Mouse (Mus musculus) lung, postnatal 0 days (tissue): ENCODE results near the gene Gm11361. TPM values are rescaled to one million over a fixed set of nuclear protein-coding genes. Genes with fewer than 3 reads are reported as not detected.

Source experiments
- ATAC-seq: fragments of 200-750 bp; cut with Nextera tagmentation; 2 replicates; pipeline ENCODE4 v1.8.0; 2017; ENCODE audit warnings: moderate library complexity
- DNase-seq: peaks from one replicate; pipeline ENCODE4 v3.0.0-alpha.2; 2016; ENCODE audit warnings: low spot score
- H3K27ac ChIP-seq: fragments of 300-500 bp; sonication (generic); 2 replicates; pipeline ENCODE4 v1.5.1; 2014; ENCODE audit warnings: antibody characterized with exemption, mild to moderate bottlenecking, low read length, mixed read lengths
- H3K27me3 ChIP-seq: fragments of 300-500 bp; sonication (generic); replicated peaks from 2 replicates; pipeline ENCODE4 v1.6.1; 2014; ENCODE audit warnings: low read length, mixed read lengths; ENCODE audit not compliant: insufficient read depth
- H3K36me3 ChIP-seq: fragments of 300-500 bp; sonication (generic); 2 replicates; pipeline ENCODE4 v1.6.1; 2014; ENCODE audit warnings: low read length, mixed read lengths; ENCODE audit not compliant: insufficient read depth
- H3K4me1 ChIP-seq: fragments of 300-500 bp; sonication (generic); 2 replicates; pipeline ENCODE4 v1.6.1; 2014; ENCODE audit warnings: antibody characterized with exemption, low read depth, low read length, mixed read lengths; ENCODE audit not compliant: insufficient read depth
- H3K4me2 ChIP-seq: fragments of 300-500 bp; sonication (generic); replicated peaks from 2 replicates; pipeline ENCODE4 v1.6.1; 2014; ENCODE audit warnings: low read depth, mild to moderate bottlenecking, low read length, moderate library complexity, mixed read lengths
- H3K4me3 ChIP-seq: fragments of 300-500 bp; sonication (generic); 2 replicates; pipeline ENCODE4 v1.5.1; 2014; ENCODE audit warnings: low read depth, low read length
- H3K9ac ChIP-seq: fragments of 300-500 bp; sonication (generic); replicated peaks from 2 replicates; pipeline ENCODE4 v1.6.1; 2014; ENCODE audit warnings: low read depth, mild to moderate bottlenecking
- H3K9me3 ChIP-seq: fragments of 300-500 bp; sonication (generic); 2 replicates; pipeline ENCODE4 v1.6.1; 2016; ENCODE audit warnings: low read length, mixed read lengths
- CTCF ChIP-seq: IDR thresholded peaks from 2 replicates; pipeline ENCODE4 v1.5.1; 2016; ENCODE audit warnings: antibody characterized with exemption, mild to moderate bottlenecking
- EP300 ChIP-seq: IDR thresholded peaks from 2 replicates; pipeline ENCODE4 v1.6.1; 2016; ENCODE audit warnings: antibody characterized with exemption, mild to moderate bottlenecking, control low read depth
- WGBS: fragments of 180-500 bp; shearing (Covaris S2); extraction: QIAGEN DNeasy Blood & Tissue Kit; methylation state at CpG from one replicate; pipeline ENCODE4 v1.1.7; 2014; 5-methylcytosine and 5-hydroxymethylcytosine counted together
- polyA plus RNA-seq: library from polyadenylated mRNA; unstranded; fragments of >200 nt; fragmentation: Nextera tagmentation; extraction: Ambion mirVana; gene quantifications from 2 replicates; pipeline ENCODE4 v1.2.1, GENCODE M21; 2015

Gene Gm11361
- 3.4 and 4.0 TPM in 2 replicates for polyA plus RNA-seq

DNA sequence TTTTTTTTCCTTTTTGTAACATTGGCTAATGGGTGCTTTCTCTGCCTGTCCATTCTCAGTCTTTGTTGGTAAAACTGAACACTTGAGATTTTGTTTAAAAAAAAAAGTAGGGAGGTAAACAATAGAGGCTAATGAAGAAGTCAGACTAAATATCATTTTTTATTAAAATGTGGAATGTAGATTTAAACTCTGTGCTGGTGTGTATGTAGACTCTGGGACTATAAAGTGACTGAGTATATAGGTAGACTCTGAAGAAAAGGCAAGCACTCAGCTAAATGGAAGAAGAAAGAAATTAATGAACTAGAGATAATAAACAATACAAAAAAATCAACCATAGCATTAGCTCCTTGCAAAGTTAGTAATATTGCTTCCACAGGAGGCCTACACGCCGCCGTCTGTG, at the start of gene Gm11361:
Gene Gm11361, plus strand, starts transcription at position 301 of the 400 bp plus-strand sequence.
- Histone ChIP-seq H3K4me3 (no peak within 1 kb of the TSS), H3K27me3 (no peaks in the 10 kb centered on the region), H3K4me1 (no peaks in the 10 kb centered on the region), H3K4me2 (no peak within 1 kb of the TSS), H3K36me3 (no peaks in the 10 kb centered on the region), H3K9me3 (no peaks in the 10 kb centered on the region), H3K27ac (no peak within 1 kb of the TSS), H3K9ac (no peak within 1 kb of the TSS)
- DNase-seq: no peak
- no peak for ATAC-seq
- WGBS: 92% methylated on average over 3 of the region's 3 CpGs
- TF ChIP-seq CTCF: no peak
- no peak for TF ChIP-seq EP300

DNA sequence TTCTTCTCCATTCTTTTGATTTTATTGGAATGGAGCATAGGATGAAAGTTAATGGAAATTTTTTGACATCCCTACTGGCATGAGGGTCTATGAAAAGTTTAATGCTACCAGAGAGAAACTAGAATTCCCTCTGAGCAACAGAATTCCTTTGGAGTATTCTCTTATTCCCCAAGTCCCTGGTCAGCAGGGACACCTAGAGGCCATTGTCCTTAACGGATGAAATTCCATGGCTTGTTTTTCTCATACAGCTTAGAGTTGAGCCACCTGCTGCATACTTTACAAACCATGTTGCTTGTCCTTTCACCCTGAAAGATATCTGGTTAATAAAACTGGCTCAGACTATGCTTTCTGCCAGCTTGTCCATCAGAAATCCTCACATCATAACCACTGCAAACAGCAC, 7.1 kb downstream of the Gm11361 start:
- Histone ChIP-seq H3K4me2 (no peak overlapping the region), H3K9me3 (no peaks in the 10 kb centered on the region), H3K27me3 (no peaks in the 10 kb centered on the region), H3K9ac (no peak overlapping the region), H3K36me3 (no peaks in the 10 kb centered on the region), H3K4me1 (no peaks in the 10 kb centered on the region), H3K4me3 (no peak overlapping the region), H3K27ac (no peak overlapping the region)
- peak; percentile 5 for DNase-seq
- no peak for TF ChIP-seq EP300
- peak; percentile 40 for TF ChIP-seq CTCF
- 15% methylated on average over 1 of the region's 1 CpGs for WGBS
- ATAC-seq: no peak

DNA sequence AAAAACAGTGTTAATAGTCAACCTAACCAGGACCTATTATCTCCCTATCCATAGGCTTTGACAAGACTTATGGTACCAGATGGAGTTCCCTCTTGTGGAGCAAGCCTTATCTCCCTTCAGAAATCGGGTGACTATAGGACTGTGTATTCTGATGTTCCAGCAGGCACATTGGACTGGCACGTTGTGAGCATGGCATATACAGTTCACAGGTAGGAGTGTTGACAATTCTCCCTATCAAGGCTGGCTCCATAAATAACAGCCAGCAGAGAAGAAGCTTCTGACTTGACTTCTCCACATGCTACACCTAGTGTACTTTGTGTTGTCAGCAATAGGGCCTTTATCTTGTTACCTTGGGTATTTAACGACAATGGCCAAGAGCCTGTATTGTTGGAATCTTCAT, 30.0 kb downstream of the Gm11361 start:
- H3K9ac ChIP-seq: no peak overlapping the region
- H3K9me3 ChIP-seq: no peaks in the 10 kb centered on the region
- ATAC-seq (no peak), DNase-seq (no peak)
- no peaks in the 10 kb centered on the region for H3K36me3 ChIP-seq
- WGBS: 85% methylated on average over 3 of the region's 3 CpGs
- no peak overlapping the region for H3K4me2 ChIP-seq
- TF ChIP-seq EP300: no peak
- no peak for TF ChIP-seq CTCF
- H3K27me3 ChIP-seq: no peaks in the 10 kb centered on the region
- H3K4me1 ChIP-seq: no peaks in the 10 kb centered on the region
- no peak overlapping the region for H3K4me3 ChIP-seq
- H3K27ac ChIP-seq: no peak overlapping the region

DNA sequence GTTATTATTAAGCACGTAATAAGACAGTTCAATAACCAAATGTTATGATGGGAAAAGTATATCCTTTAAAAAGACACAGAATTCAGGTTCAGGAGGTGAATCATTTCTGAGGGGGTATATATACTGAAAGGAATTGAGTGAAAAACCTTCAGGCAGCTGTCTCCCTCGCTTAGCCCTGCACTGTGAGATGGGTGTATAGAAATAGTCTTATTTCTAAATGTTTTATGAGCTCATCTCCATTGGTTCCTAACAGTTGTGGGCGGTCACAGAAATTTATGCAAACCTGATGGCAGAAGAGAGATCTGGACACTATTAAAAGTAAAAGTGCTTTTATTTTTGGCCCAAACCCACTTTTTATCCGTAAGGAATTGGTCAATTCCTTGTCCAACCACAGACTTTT, 36.9 kb downstream of the Gm11361 start:
- Histone ChIP-seq H3K4me3 (no peak overlapping the region), H3K27ac (no peak overlapping the region), H3K4me1 (no peaks in the 10 kb centered on the region), H3K4me2 (no peak overlapping the region), H3K36me3 (no peaks in the 10 kb centered on the region), H3K9ac (no peak overlapping the region), H3K9me3 (no peaks in the 10 kb centered on the region), H3K27me3 (no peaks in the 10 kb centered on the region)
- DNase-seq (no peak), ATAC-seq (no peak)
- TF ChIP-seq CTCF: no peak
- no peak for TF ChIP-seq EP300
- 85% methylated on average over 4 of the region's 4 CpGs for WGBS

DNA sequence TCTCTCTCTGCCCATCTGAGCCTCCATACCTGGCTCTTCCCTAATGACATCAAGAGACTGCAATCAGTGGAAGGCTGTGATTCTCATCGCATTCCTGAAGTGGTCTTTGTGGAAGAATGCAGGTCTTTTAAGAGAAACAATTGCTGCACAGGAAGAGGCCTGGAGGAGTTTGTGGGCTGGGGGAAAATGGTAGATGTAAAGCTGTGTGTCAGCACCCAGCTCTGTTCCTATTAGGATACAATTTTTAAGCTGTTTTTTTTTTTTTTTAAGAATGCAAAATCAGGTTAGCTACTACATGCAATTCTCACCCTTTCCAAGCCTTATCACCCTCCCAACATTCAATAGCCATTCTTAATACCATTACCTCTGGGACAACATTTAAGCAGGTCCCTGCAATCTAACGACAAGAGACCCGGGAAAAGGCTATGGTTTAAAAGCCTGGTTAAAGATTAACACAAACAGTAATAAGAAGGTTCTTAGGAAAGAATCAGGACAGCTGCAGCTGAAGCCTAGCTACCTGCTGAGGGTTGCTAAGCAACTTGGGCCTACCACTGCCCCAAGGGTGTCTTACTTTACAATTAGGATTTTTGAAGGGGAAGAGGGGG, 37.5 kb downstream of the Gm11361 start:
- H3K4me3 ChIP-seq: no peak overlapping the region
- H3K4me2 ChIP-seq: no peak overlapping the region
- no peak for DNase-seq
- WGBS: 18% methylated on average over 3 of the region's 3 CpGs
- ATAC-seq: no peak
- no peak overlapping the region for H3K27ac ChIP-seq
- no peaks in the 10 kb centered on the region for H3K36me3 ChIP-seq
- TF ChIP-seq CTCF (no peak), EP300 (no peak)
- H3K4me1 ChIP-seq: no peaks in the 10 kb centered on the region
- H3K9ac ChIP-seq: no peak overlapping the region
- no peaks in the 10 kb centered on the region for H3K27me3 ChIP-seq
- H3K9me3 ChIP-seq: no peaks in the 10 kb centered on the region

DNA sequence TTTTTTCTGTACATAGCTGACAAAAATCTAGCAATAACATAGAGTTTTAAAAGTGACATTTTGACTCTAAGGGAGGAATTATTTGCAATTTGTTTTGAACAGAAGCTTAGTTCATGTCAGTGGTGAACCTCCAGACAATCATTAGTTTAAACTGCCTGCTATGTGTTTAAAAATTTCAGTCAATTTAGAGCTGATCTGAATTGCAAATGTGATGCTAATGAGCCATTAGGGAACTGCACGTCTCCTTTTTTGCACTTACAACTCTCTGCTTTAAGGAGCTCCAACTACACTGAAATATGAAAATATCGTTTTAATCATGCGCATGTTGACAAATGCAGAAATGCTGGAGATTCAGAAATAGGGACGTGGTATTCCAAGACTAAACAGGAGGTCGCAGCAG, 38.2 kb downstream of the Gm11361 start:
- Histone ChIP-seq H3K4me1 (no peaks in the 10 kb centered on the region), H3K36me3 (no peaks in the 10 kb centered on the region), H3K4me2 (no peak overlapping the region), H3K4me3 (no peak overlapping the region), H3K27me3 (no peaks in the 10 kb centered on the region), H3K9ac (no peak overlapping the region), H3K27ac (no peak overlapping the region), H3K9me3 (no peaks in the 10 kb centered on the region)
- TF ChIP-seq EP300 (no peak), CTCF (no peak)
- DNase-seq (no peak), ATAC-seq (no peak)
- WGBS: 70% methylated on average over 5 of the region's 5 CpGs

DNA sequence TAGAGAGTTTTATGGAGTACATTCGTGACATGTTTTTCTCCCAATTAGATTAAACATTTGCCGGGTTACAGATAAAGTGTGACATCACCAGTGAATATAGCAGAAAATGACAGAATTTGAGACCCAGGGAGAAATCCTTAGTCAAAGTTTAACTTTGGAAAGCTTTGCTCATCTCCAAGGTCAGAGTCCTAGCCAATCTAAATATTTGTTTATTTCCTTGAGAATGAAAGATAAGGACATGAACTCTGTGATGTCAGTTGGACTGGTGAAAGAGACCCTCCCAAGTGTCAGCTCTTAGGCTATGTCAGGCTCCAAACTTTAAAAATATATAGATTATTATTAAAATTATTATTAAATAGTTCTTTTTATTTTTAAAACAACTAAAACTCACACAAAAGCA, 39.8 kb downstream of the Gm11361 start:
- ATAC-seq: no peak
- Histone ChIP-seq H3K9me3 (no peaks in the 10 kb centered on the region), H3K27me3 (no peaks in the 10 kb centered on the region), H3K27ac (no peak overlapping the region), H3K9ac (no peak overlapping the region), H3K36me3 (no peaks in the 10 kb centered on the region), H3K4me1 (no peaks in the 10 kb centered on the region), H3K4me3 (no peak overlapping the region), H3K4me2 (no peak overlapping the region)
- DNase-seq: no peak
- TF ChIP-seq CTCF: no peak
- no peak for TF ChIP-seq EP300
- WGBS: 26% methylated on average over 2 of the region's 2 CpGs
